Mouse (Mus musculus) embryonic fibroblast, embryonic 13.5 days (primary cell): Measurements from ENCODE around the gene Cdh11.

Experiments
- CTCF ChIP-seq: IDR thresholded peaks from 2 replicates; pipeline ENCODE4 v1.5.1; 2011; ENCODE audit warnings: mild to moderate bottlenecking, control low read depth, low read length, moderate library complexity, borderline replicate concordance; ENCODE audit not compliant: insufficient read depth
- POLR2A ChIP-seq: IDR thresholded peaks from 2 replicates; pipeline ENCODE4 v1.6.1; 2011; ENCODE audit warnings: low read depth, mild to moderate bottlenecking, control low read depth, low read length, moderate library complexity

- no peak for TF ChIP-seq POLR2A
- TF ChIP-seq CTCF = no peak
These were observed 46.4 kb downstream of the Cdh11 start for GRCm38 (mm10) chr8:102738961-102739487.
